Mouse (Mus musculus): ENCODE data around the gene Ccdc65. TPM values are rescaled to one million over a fixed set of nuclear protein-coding genes. Genes with fewer than 3 reads are reported as not detected.
"Not testable (repeated sequence)": the region's sequence is repeated elsewhere in the genome, so short reads cannot be mapped to it uniquely, and the experiment has no call there.

Ccdc65 gene
- polyA plus RNA-seq, 1 experiment from 2014 or later = 1.1 TPM

DNA sequence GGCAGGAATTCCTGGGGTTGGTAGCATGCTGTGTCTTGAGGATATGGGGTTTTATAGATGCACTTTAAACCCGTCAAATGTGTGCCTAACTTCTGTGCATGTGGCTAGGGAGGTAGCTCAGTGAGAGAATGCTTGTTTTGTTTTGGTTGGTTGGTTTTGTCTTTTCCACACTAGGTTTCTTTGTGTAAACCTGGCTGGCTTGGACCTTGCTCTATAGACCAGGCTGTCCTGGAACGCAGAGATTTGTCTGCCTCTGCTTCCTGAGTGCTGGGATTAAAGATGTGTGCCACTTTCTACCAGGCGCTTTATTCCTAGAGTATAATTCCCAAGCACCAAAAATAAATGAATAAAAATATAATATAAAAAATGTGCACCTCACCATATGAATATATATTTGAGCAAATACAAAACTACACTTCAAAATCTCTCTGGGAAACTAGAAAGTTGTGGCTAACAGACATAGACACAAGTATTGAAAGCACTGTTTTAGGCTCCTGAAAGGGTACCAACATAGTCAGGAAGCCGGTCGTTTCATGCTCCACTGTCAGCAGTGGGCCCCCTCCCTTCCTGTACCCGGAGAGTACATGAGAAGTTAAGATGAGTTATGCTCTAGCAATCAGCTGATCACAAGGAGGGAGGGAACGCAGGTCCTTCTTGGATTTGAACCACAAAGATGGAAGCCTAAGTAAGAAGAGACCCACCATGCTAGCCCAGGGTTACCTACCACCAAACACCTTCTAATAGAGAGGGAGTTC is 22.0 kb downstream of the Ccdc65 start:
- H3K27me3 ChIP-seq (replicated peaks) = no peaks in the 10 kb centered on the region
- peaks cover under 1% of the 10 kb centered on the region; the same call in 1 of the 2 replicates for H3K36me3 ChIP-seq
- H3K4me1 ChIP-seq = peaks cover 17% of the 10 kb centered on the region; the same call in 1 of the 2 replicates
- no peak overlapping the region for H3K9ac ChIP-seq
- H3K4me2 ChIP-seq = no peak overlapping the region
- no peak for ATAC-seq (ENCODE audit: insufficient read depth, low FRiP score, low read depth)
- WGBS = 61% methylated on average over 7 of the region's 7 CpGs
- H3K27ac ChIP-seq = no peak overlapping the region
- H3K9me3 ChIP-seq = no peaks in the 10 kb centered on the region
- no peak overlapping the region for H3K4me3 ChIP-seq (replicated peaks)

DNA sequence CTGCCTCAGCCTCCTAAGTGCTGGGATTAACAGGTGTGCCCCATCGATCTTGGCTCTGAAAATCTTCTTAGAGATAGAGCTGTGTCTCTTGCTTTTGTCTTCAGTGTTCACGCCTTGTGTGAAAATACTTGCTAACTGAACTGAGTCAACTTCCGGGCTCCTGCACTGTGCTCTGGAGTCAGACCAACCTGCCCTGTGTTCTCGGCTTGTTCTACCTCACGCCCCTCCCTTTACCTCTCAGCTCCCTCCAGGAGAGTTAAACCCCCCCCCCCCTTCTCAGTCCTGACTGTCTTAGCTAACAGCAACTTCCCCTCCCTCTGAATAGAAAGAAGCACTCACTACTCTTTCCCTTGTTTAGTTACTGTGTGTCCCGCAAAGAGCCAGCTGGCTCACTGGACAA is 22.8 kb downstream of the Ccdc65 start:
- Histone ChIP-seq H3K9ac (no peak overlapping the region), H3K4me2 (no peak overlapping the region), H3K27me3 (replicated peaks) (no peaks in the 10 kb centered on the region), H3K4me1 (peaks cover 17% of the 10 kb centered on the region; the same call in 1 of the 2 replicates), H3K4me3 (replicated peaks) (no peak overlapping the region), H3K27ac (no peak overlapping the region), H3K9me3 (no peaks in the 10 kb centered on the region), H3K36me3 (peaks cover 7% of the 10 kb centered on the region)
- ATAC-seq (ENCODE audit: insufficient read depth, low FRiP score, low read depth) = no peak
- 67% methylated on average over 6 of the region's 6 CpGs for WGBS

DNA sequence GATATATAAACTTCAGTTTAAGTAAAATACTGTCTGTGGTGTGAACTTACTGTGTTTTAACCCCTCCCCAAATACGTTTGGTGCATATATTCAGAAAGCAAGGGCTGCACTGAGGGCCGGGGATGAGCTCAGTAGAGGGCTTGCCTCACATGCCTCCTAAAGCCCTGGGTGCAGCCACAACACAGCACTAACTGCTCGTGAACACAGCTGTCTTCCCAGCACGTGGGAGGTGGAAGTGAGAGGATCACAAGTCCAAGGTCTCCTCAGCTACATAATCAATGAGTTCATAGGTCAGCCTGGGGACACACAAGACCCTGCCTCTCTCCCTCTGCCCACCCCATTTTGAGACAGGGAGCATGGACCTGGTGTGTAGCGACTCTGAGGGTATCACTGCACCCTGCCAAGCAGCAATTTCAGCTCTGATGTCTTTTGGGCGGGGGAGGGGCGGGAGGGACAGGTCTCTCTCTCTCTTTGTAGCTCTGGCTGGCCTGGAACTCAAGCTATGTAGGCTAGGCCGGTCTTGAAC is 24.1 kb downstream of the Ccdc65 start:
- Histone ChIP-seq H3K4me3 (replicated peaks) (no peak overlapping the region), H3K4me2 (no peak overlapping the region), H3K4me1 (peaks cover 14% of the 10 kb centered on the region; the same call in 1 of the 2 replicates), H3K9me3 (no peaks in the 10 kb centered on the region), H3K27ac (no peak overlapping the region), H3K36me3 (peaks cover 20% of the 10 kb centered on the region), H3K27me3 (replicated peaks) (no peaks in the 10 kb centered on the region), H3K9ac (no peak overlapping the region)
- no peak for ATAC-seq (ENCODE audit: insufficient read depth, low FRiP score, low read depth)
- 58% methylated on average over 8 of the region's 8 CpGs for WGBS

DNA sequence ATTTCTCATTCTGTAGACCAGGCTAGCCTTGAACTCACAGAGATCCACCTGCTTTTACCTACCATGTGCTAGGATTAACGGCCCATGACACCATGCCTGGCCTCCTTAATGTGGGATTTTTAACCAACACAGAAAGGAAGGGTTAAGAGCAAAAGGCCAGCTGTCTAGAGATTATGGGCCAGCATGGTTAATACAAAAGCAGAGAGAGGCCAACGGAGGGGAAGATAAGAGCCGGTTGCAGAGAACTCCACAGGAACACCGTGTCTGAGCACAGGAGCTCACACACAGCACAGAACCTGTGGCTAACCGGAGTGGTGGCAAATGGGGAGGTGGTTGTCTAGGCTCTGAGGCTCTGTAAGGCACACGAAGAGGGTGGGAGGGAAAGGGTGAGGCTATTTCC is 25.4 kb downstream of the Ccdc65 start:
- H3K4me3 ChIP-seq (replicated peaks) = no peak overlapping the region
- 52% methylated on average over 6 of the region's 6 CpGs for WGBS
- peak overlapping the region; percentile 73; the same call in 1 of the 2 replicates for H3K27ac ChIP-seq
- peaks cover 24% of the 10 kb centered on the region for H3K36me3 ChIP-seq
- H3K9ac ChIP-seq = no peak overlapping the region
- peak; percentile 62 for ATAC-seq (ENCODE audit: insufficient read depth, low FRiP score, low read depth)
- H3K27me3 ChIP-seq (replicated peaks) = no peaks in the 10 kb centered on the region
- H3K4me1 ChIP-seq = 0 out of 2 replicates have a peak, but pooled peaks cover 6% of the 10 kb centered on the region
- no peaks in the 10 kb centered on the region for H3K9me3 ChIP-seq
- H3K4me2 ChIP-seq = no peak overlapping the region

DNA sequence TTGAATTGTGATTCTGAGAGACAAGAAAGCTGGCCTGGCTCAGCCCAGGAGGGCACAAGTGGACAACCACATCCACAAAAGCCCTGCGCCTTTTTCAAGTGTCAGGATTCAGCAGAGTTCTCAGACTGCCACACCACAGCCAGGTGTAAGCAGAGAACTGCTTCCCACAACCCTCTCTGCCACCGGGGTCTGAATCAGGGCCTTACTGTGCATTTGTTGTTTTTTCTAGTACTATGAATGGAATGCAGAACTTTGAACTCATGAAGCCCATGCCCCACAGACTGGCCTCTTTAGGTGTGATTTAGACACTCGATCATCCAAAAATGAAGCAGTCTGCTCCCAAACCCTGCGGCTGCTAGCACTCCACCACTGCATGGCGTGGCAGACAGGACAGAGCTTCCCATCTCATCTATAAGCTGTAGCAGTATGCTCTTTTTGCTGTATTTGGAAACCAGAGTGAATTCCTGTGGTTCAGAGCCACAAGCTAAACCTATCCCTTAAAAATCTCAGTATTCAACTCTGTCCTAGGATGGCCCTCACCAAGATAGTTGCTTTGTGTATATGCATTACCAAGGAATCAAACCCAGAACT is 26.1 kb downstream of the Ccdc65 start:
- Histone ChIP-seq H3K4me3 (replicated peaks) (no peak overlapping the region), H3K27ac (no peak overlapping the region; the same call in 1 of the 2 replicates), H3K9ac (no peak overlapping the region), H3K36me3 (peaks cover 29% of the 10 kb centered on the region), H3K27me3 (replicated peaks) (no peaks in the 10 kb centered on the region), H3K4me2 (no peak overlapping the region), H3K4me1 (0 out of 2 replicates have a peak, but pooled peaks cover 6% of the 10 kb centered on the region), H3K9me3 (no peaks in the 10 kb centered on the region)
- no peak for ATAC-seq (ENCODE audit: insufficient read depth, low FRiP score, low read depth)
- WGBS = 68% methylated on average over 5 of the region's 5 CpGs

DNA sequence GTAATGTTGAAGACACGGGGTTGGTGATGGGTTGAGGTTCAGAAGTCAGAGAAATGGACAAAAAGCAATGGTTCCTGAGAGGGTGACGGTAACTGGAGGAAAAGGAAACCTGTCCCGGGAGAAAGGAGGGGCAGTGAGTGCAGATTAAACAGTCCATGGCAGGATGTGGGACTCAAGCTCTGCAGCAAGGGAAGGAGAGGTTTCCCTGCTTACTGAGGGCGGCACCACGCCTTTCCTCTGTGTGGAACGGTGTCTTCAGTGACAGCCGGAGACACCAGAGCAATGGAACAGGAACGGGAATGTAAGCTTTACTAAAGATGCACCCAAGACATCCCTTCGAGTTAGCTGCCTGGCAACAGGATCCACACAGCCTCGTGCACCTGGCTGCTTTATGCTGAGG is 28.5 kb downstream of the Ccdc65 start:
- Histone ChIP-seq H3K4me3 (replicated peaks) (no peak overlapping the region), H3K36me3 (peaks cover 52% of the 10 kb centered on the region), H3K4me2 (no peak overlapping the region), H3K9me3 (no peaks in the 10 kb centered on the region), H3K4me1 (0 out of 2 replicates have a peak, but pooled peaks cover 6% of the 10 kb centered on the region), H3K27ac (no peak overlapping the region), H3K9ac (no peak overlapping the region), H3K27me3 (replicated peaks) (no peaks in the 10 kb centered on the region)
- 86% methylated on average over 10 of the region's 10 CpGs for WGBS
- no peak for ATAC-seq (ENCODE audit: insufficient read depth, low FRiP score, low read depth)

DNA sequence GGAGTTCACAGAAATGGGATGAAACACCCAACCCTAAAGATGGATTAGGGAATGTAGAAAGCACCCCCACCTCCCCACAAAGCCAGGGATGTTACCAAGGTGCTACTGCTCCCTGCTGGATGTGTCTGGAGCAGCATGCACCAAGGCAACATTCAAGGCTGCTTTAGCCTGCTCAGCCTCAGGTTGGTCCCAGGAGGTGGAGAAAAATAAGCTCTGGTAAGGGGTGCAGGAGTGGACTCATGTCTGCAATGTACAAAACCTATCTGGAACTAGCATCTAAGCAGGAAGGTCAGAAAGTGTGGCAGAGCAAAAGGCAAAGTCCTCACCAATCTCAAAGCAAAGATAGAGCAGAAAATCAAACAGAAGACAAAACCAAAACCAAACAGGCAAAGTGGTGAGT is 29.9 kb downstream of the Ccdc65 start:
- Histone ChIP-seq H3K27ac (no peak overlapping the region), H3K9ac (no peak overlapping the region), H3K4me1 (0 out of 2 replicates have a peak, but pooled peaks cover 6% of the 10 kb centered on the region), H3K27me3 (replicated peaks) (no peaks in the 10 kb centered on the region), H3K4me2 (no peak overlapping the region), H3K4me3 (replicated peaks) (no peak overlapping the region), H3K36me3 (peaks cover 52% of the 10 kb centered on the region), H3K9me3 (no peaks in the 10 kb centered on the region)
- ATAC-seq (ENCODE audit: insufficient read depth, low FRiP score, low read depth) = peak; percentile 82

DNA sequence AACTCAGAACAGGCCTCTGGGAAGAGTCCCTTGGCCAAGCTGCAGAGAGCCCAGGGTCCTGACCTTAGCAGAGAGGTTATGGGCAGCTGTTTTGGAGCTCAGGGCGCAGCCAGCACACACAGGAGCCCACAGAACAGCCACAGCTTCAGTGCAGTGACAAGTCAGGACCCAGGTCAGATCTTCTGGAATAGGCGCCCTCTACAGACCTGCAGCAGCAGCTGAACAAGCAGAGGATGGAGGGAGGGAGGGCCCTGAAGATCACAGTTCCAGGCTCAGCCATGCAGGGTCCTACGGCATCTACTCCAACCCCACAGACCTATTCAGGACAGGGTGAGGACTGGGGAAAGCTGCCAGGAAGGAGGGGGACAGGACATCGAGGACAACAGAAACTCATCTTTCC is 30.8 kb downstream of the Ccdc65 start:
- 72% methylated on average over 4 of the region's 4 CpGs for WGBS
- H3K4me3 ChIP-seq (replicated peaks) = no peak overlapping the region
- ATAC-seq (ENCODE audit: insufficient read depth, low FRiP score, low read depth) = peak; percentile 20; the same call in 1 of the 2 replicates

DNA sequence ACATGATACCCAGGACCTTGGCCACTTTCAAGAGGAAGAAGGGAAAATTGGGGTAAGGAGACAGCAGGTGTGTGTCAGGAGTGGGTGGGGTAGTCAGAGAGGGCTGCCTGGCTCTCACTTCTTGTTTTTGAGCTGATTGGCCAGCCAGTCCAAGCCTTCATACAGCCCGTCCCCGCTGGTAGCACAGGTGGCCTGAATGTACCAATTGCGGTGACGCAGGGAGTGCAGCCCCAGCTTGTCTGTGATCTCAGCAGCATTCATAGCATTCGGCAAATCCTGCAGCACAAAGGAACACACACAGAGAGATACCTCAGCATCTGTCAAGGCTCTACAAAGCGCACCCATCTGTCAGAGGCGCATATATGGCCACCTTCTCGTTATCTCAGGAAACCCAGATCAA is 32.2 kb downstream of the Ccdc65 start:
- H3K4me2 ChIP-seq = no peak overlapping the region
- no peak overlapping the region for H3K4me3 ChIP-seq (replicated peaks)
- H3K9ac ChIP-seq = no peak overlapping the region
- no peaks in the 10 kb centered on the region for H3K27me3 ChIP-seq (replicated peaks)
- H3K36me3 ChIP-seq = peaks cover 49% of the 10 kb centered on the region
- 0 out of 2 replicates have a peak, but pooled peaks cover 2% of the 10 kb centered on the region for H3K4me1 ChIP-seq
- ATAC-seq (ENCODE audit: insufficient read depth, low FRiP score, low read depth) = no peak
- H3K27ac ChIP-seq = no peak overlapping the region
- 86% methylated on average over 8 of the region's 8 CpGs for WGBS
- H3K9me3 ChIP-seq = no peaks in the 10 kb centered on the region

More for the DNA sequence above, 30.8 kb downstream of the Ccdc65 start:
- no peaks in the 10 kb centered on the region for H3K9me3 ChIP-seq
- no peaks in the 10 kb centered on the region for H3K27me3 ChIP-seq (replicated peaks)
- 0 out of 2 replicates have a peak overlapping the region, but pooled peaks have one; percentile 49 for H3K27ac ChIP-seq
- H3K36me3 ChIP-seq = peaks cover 52% of the 10 kb centered on the region
- no peak overlapping the region for H3K9ac ChIP-seq
- H3K4me1 ChIP-seq = 0 out of 2 replicates have a peak, but pooled peaks cover 2% of the 10 kb centered on the region
- H3K4me2 ChIP-seq = no peak overlapping the region

DNA sequence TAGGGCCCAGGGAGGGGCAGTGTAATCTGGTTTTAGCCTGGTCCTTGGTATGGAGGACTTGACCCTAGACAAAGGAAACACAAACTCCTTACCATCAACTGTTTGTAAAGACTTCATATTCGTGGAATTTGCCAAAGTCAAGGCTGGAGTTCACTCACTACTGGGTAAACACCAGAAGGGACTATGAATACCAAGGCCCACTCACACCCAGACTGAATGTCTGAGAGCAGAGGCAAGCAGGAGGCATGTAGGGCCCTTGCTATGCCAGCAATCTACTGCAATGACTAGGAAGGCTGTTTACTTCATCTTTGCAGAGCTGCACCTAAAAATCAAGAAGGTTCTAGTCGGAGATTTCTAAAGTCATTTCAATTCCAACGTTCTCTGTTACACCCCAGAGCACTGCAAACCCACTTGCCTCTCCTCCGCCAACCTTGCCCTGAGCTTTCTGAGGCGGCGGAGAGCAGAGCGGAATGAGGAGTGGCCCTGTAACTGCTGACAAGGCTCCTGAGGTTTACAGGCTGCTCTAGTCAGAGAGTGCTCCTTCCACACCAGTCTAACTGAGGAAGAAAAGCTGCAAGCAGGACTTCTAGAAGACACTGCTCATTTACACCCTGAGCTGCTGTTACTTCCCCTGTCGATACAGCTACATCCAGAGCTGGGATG is 34.9 kb downstream of the Ccdc65 start:
- 0 out of 2 replicates have a peak, but pooled peaks cover 4% of the 10 kb centered on the region for H3K4me1 ChIP-seq
- no peak; the same call in 1 of the 2 replicates for ATAC-seq (ENCODE audit: insufficient read depth, low FRiP score, low read depth)
- H3K4me2 ChIP-seq = no peak overlapping the region
- H3K27me3 ChIP-seq (replicated peaks) = no peaks in the 10 kb centered on the region
- peak overlapping the region; percentile 28 for H3K27ac ChIP-seq
- H3K36me3 ChIP-seq = peaks cover 28% of the 10 kb centered on the region
- WGBS = 66% methylated on average over 8 of the region's 8 CpGs
- H3K9me3 ChIP-seq = no peaks in the 10 kb centered on the region
- no peak overlapping the region for H3K4me3 ChIP-seq (replicated peaks)
- no peak overlapping the region for H3K9ac ChIP-seq

DNA sequence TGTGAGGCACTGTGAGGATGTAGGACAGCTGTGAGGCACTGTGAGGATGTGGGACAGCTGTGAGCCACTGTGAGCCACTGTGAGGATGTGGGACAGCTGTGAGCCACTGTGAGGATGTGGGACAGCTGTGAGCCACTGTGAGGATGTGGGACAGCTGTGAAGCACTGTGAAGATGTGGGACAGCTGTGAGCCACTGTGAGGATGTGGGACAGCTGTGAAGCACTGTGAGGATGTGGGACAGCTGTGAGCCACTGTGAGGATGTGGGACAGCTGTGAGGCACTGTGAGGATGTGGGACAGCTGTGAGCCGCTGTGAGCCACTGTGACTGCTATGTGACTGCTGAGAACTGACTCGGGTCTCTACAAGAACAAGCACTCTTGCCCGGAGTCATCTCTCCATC is 35.9 kb downstream of the Ccdc65 start:
- H3K36me3 ChIP-seq = peaks cover 25% of the 10 kb centered on the region
- H3K27ac ChIP-seq; H3K9ac ChIP-seq; H3K4me2 ChIP-seq; H3K4me1 ChIP-seq; H3K27me3 ChIP-seq (replicated peaks); ATAC-seq (ENCODE audit: insufficient read depth, low FRiP score, low read depth); H3K9me3 ChIP-seq; H3K4me3 ChIP-seq (replicated peaks): not testable (repeated sequence)
- 88% methylated on average over 3 of the region's 3 CpGs for WGBS
